ENCODE assay signal across 28 mouse cellular contexts in genomic region chr14:34921265-34921664, GRCm38 (mm10).
DNase-seq lines count a peak whose midpoint lies in the region; ATAC-seq and TF ChIP-seq lines count a peak whose summit lies in the region.
"Had no signal": no experiment of that assay in that cellular context is flagged by ENCODE, and none has a peak within 500 bp of the region (broad histone marks: within the 10 kb centered on the region; RNA-seq: fewer than 3 reads in every experiment).

No protein-coding gene starts in this region.

- H3K36me3 ChIP-seq in hindbrain, postnatal 0 days (ENCODE audit: insufficient read depth, low read length) = no peaks in the 10 kb centered on the region
- H3K36me3 ChIP-seq in hindbrain, embryonic 16.5 days (ENCODE audit: control insufficient read depth, insufficient read depth, low read length) = no peaks in the 10 kb centered on the region
- no peaks in the 10 kb centered on the region for H3K36me3 ChIP-seq in neural tube, embryonic 13.5 days
- H3K36me3 ChIP-seq: G1E; heart, embryonic 12.5 days; liver, embryonic 15.5 days had no signal

- no peak for TF ChIP-seq CTCF in hindbrain, postnatal 0 days (IDR thresholded peaks at IDR 0.05; ENCODE audit: low read depth)

- no peaks in the 10 kb centered on the region for H3K4me1 ChIP-seq in hindbrain, postnatal 0 days (ENCODE audit: insufficient read depth, low read length)
- H3K4me1 ChIP-seq in hindbrain, embryonic 16.5 days (ENCODE audit: control insufficient read depth, insufficient read depth, low read depth, low read length) = 0 out of 2 replicates have a peak, but pooled peaks cover 2% of the 10 kb centered on the region
- H3K4me1 ChIP-seq in neural tube, embryonic 13.5 days (replicated peaks) = peaks cover 25% of the 10 kb centered on the region
- H3K4me1 ChIP-seq: heart, embryonic 12.5 days; liver, embryonic 15.5 days had no signal

- no peak overlapping the region for H3K4me3 ChIP-seq in hindbrain, postnatal 0 days (ENCODE audit: low read length)
- no peak overlapping the region for H3K4me3 ChIP-seq in hindbrain, embryonic 16.5 days (ENCODE audit: low read length)
- no peak overlapping the region for H3K4me3 ChIP-seq in neural tube, embryonic 13.5 days
- H3K4me3 ChIP-seq: erythroblast, embryonic 14.5 days; gastrocnemius, adult 2 months; heart, adult 2 months; heart, embryonic 12.5 days; liver, embryonic 15.5 days; myocyte had no signal

- 69% methylated on average over 9 of the region's 9 CpGs for WGBS in hindbrain, postnatal 0 days
- WGBS in hindbrain, embryonic 16.5 days = 71% methylated on average over 9 of the region's 9 CpGs
- 61% methylated on average over 9 of the region's 9 CpGs for WGBS in neural tube, embryonic 13.5 days

- H3K27me3 ChIP-seq in hindbrain, postnatal 0 days (ENCODE audit: insufficient read depth, low read length) = no peaks in the 10 kb centered on the region
- H3K27me3 ChIP-seq in hindbrain, embryonic 16.5 days (replicated peaks; ENCODE audit: control insufficient read depth, insufficient read depth, low read length) = no peaks in the 10 kb centered on the region
- no peaks in the 10 kb centered on the region for H3K27me3 ChIP-seq in neural tube, embryonic 13.5 days
- H3K27me3 ChIP-seq: heart, embryonic 12.5 days; liver, embryonic 15.5 days had no signal

- H3K27ac ChIP-seq in hindbrain, postnatal 0 days = no peak overlapping the region
- H3K27ac ChIP-seq in hindbrain, embryonic 16.5 days (ENCODE audit: low read depth, low read length) = no peak overlapping the region
- H3K27ac ChIP-seq in neural tube, embryonic 13.5 days (replicated peaks) = no peak overlapping the region
- H3K27ac ChIP-seq: gastrocnemius, adult 2 months; heart, adult 2 months; hindbrain, embryonic 14.5 days; liver, embryonic 15.5 days had no signal

- no peaks in the 10 kb centered on the region for H3K9me3 ChIP-seq in hindbrain, postnatal 0 days (ENCODE audit: low read length)
- H3K9me3 ChIP-seq in hindbrain, embryonic 16.5 days (ENCODE audit: control insufficient read depth, low read length) = no peaks in the 10 kb centered on the region
- H3K9me3 ChIP-seq in neural tube, embryonic 13.5 days = no peaks in the 10 kb centered on the region
- H3K9me3 ChIP-seq: heart, embryonic 12.5 days; liver, embryonic 15.5 days had no signal

- no peak overlapping the region for H3K4me2 ChIP-seq in hindbrain, postnatal 0 days (ENCODE audit: low read depth, low read length)
- no peak overlapping the region for H3K4me2 ChIP-seq in hindbrain, embryonic 16.5 days (ENCODE audit: low read length)
- no peak overlapping the region for H3K4me2 ChIP-seq in neural tube, embryonic 13.5 days
- H3K4me2 ChIP-seq: heart, embryonic 12.5 days; hindbrain, embryonic 14.5 days; liver, embryonic 15.5 days; lung, embryonic 14.5 days had no signal

- no peak overlapping the region for H3K9ac ChIP-seq in hindbrain, postnatal 0 days (replicated peaks; ENCODE audit: low read length)
- no peak overlapping the region for H3K9ac ChIP-seq in hindbrain, embryonic 16.5 days (ENCODE audit: low read depth, low read length)
- H3K9ac ChIP-seq in neural tube, embryonic 13.5 days = no peak overlapping the region
- H3K9ac ChIP-seq: heart, embryonic 12.5 days; hindbrain, embryonic 14.5 days; liver, embryonic 15.5 days; lung, embryonic 14.5 days had no signal

- DNase-seq in hindbrain, postnatal 0 days (ENCODE audit: low spot score) = no peak
- no peak for DNase-seq in neural tube, embryonic 10.5 days (ENCODE audit: extremely low spot score, low spot score)
- peak; percentile 65 to 82 for DNase-seq in kidney, postnatal 25 days
- no peak for DNase-seq in B cell, adult 2 months
- no peak for DNase-seq in cerebellum, adult 11 months
- DNase-seq in gastrocnemius, postnatal 4 days (ENCODE audit: low spot score in 2 of 2) = no peak
- DNase-seq: adrenal gland, postnatal 10 days; cerebellum, postnatal 10 days; gastrocnemius, adult 2 months; gastrocnemius, postnatal 36 days; heart, adult 2 months; layer of hippocampus, postnatal 36 days; left cerebral cortex, postnatal 4 days; liver; lung, embryonic 14.5 days; lung, postnatal 14 days; right cerebral cortex, adult 18-20 months; right cerebral cortex, postnatal 4 days had no signal

- ATAC-seq in hindbrain, postnatal 0 days = peak; percentile 31; the same call in 1 of the 2 replicates
- ATAC-seq in hindbrain, embryonic 16.5 days = no peak
- 0 out of 2 replicates have a peak, but pooled peaks have one; percentile 44 for ATAC-seq in neural tube, embryonic 13.5 days (ENCODE audit: low read depth)
- ATAC-seq: forebrain, embryonic 16.5 days; midbrain, embryonic 16.5 days had no signal

Comparison
In these comparisons a context has a peak if more than half of its experiments do, and no peak if none do; other contexts are left out.
1. DNase-seq: peak in kidney, postnatal 25 days (2 of 2); none in hindbrain, postnatal 0 days (single experiment), neural tube, embryonic 10.5 days (single experiment), B cell, adult 2 months (0 of 2), cerebellum, adult 11 months (single experiment) and gastrocnemius, postnatal 4 days (0 of 2).